Mouse (Mus musculus) stomach, embryonic 16.5 days (tissue): ENCODE measurements at regions not wholly inside any gene's neighbourhood (a gene's known extent, or its start where the extent isn't known, plus 50 kb on each side); places are given as distances from the start of the nearest gene placed in this dataset.

Source experiments
- ATAC-seq: fragments of 200-750 bp; cut with Nextera tagmentation; 2 replicates; pipeline ENCODE4 v1.8.0; 2017; ENCODE audit warnings: moderate number of reproducible peaks, moderate TSS enrichment; ENCODE audit not compliant: insufficient read depth, low FRiP score
- H3K27ac ChIP-seq: fragments of 300-500 bp; sonication (generic); 2 replicates; pipeline ENCODE4 v1.5.1; 2014; ENCODE audit warnings: low read length
- H3K27me3 ChIP-seq: fragments of 300-500 bp; sonication (generic); 2 replicates; pipeline ENCODE4 v1.6.1; 2014; ENCODE audit warnings: low read length, control low read depth, mixed read lengths; ENCODE audit not compliant: control insufficient read depth, insufficient read depth
- H3K36me3 ChIP-seq: fragments of 300-500 bp; sonication (generic); 2 replicates; pipeline ENCODE4 v1.6.1; 2014; ENCODE audit warnings: low read length; ENCODE audit not compliant: control insufficient read depth, insufficient read depth
- H3K4me1 ChIP-seq: fragments of 300-500 bp; sonication (generic); 2 replicates; pipeline ENCODE4 v1.6.1; 2014; ENCODE audit warnings: low read length, control low read depth, mixed read lengths; ENCODE audit not compliant: control insufficient read depth, insufficient read depth
- H3K4me2 ChIP-seq: fragments of 300-500 bp; sonication (generic); 2 replicates; pipeline ENCODE4 v1.6.1; 2014; ENCODE audit warnings: low read depth, low read length, mixed read lengths
- H3K4me3 ChIP-seq: fragments of 300-500 bp; sonication (generic); replicated peaks from 2 replicates; pipeline ENCODE4 v1.5.1; 2014; ENCODE audit warnings: mild to moderate bottlenecking, low read length
- H3K9ac ChIP-seq: fragments of 300-500 bp; sonication (generic); 2 replicates; pipeline ENCODE4 v1.6.1; 2014; ENCODE audit warnings: low read length
- H3K9me3 ChIP-seq: fragments of 300-500 bp; sonication (generic); replicated peaks from 2 replicates; pipeline ENCODE4 v1.6.1; 2016; ENCODE audit warnings: low read length, control low read depth; ENCODE audit not compliant: control insufficient read depth
- whole genome bisulfite sequencing: fragments of 180-500 bp; shearing (Covaris S2); extraction: QIAGEN DNeasy Blood & Tissue Kit; methylation state at CpG from one replicate; pipeline ENCODE4 v1.1.7; 2014; 5-methylcytosine and 5-hydroxymethylcytosine counted together

DNA sequence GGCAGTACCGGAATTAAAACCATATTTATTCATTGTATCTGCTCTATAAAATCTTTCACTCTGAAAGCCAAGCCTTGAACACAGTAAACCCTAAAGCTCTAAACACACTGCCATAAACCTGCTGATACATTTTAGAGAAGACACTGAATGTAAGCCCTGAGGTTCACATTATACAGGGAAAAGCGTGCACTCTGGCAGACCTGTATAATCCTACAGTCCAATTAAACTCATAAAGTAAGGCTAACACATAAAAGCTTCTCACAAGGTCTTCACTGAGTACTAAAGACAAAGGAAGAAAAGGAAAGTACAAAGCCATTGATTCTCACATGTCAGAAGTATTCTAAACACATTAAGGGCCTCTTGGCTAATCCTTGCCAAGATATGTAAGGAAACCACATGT, 302.8 kb downstream of the Cylc2 start:
- H3K27me3 ChIP-seq: no peaks in the 10 kb centered on the region
- H3K9me3 ChIP-seq: no peaks in the 10 kb centered on the region
- H3K36me3 ChIP-seq: no peaks in the 10 kb centered on the region
- 74% methylated on average over 2 of the region's 2 CpGs for WGBS
- no peak overlapping the region for H3K27ac ChIP-seq
- H3K4me3 ChIP-seq: no peak overlapping the region
- no peak overlapping the region for H3K4me2 ChIP-seq
- H3K4me1 ChIP-seq: no peaks in the 10 kb centered on the region
- no peak for ATAC-seq
- no peak overlapping the region for H3K9ac ChIP-seq

- Histone ChIP-seq H3K36me3 (no peaks in the 10 kb centered on the region), H3K27me3 (no peaks in the 10 kb centered on the region), H3K4me3 (no peak overlapping the region), H3K4me1 (no peaks in the 10 kb centered on the region), H3K27ac (no peak overlapping the region), H3K9ac (no peak overlapping the region), H3K9me3 (no peaks in the 10 kb centered on the region), H3K4me2 (no peak overlapping the region)
- ATAC-seq: no peak
Observed at GRCm38 (mm10) chr4:51519750-51520149, 303.3 kb downstream of the Cylc2 start.

GRCm38 (mm10) chr4:51545419-51545818, 328.9 kb downstream of the Cylc2 start:
- H3K9me3 ChIP-seq: no peaks in the 10 kb centered on the region
- H3K4me3 ChIP-seq: no peak overlapping the region
- no peak overlapping the region for H3K27ac ChIP-seq
- H3K36me3 ChIP-seq: no peaks in the 10 kb centered on the region
- WGBS: 81% methylated on average over 6 of the region's 6 CpGs
- no peak overlapping the region for H3K4me2 ChIP-seq
- no peaks in the 10 kb centered on the region for H3K27me3 ChIP-seq
- no peak for ATAC-seq
- H3K9ac ChIP-seq: no peak overlapping the region
- H3K4me1 ChIP-seq: no peaks in the 10 kb centered on the region

DNA sequence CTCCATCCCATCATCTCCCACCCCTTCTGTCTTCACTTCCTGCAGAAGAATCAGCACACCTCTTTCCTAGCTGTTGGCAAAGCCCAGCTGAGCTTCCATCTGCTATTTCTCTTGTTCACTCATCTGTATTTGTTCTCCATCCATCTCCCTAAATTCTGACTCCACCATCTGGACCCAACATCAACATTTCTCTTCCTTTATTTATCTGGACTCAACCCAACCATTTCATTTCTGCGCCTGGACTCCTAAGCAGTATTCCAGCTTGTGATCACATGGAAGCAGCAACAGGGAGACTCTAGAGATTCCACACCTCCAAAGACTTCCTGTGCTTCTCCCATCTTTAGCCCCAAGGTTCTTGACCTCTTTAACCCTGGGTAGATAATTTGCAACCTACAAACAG, 343.2 kb downstream of the Cylc2 start:
- Histone ChIP-seq H3K27ac (peak overlapping the region; percentile 27; the same call in 1 of the 2 replicates), H3K27me3 (no peaks in the 10 kb centered on the region), H3K4me3 (no peak overlapping the region), H3K9me3 (no peaks in the 10 kb centered on the region), H3K4me2 (no peak overlapping the region), H3K4me1 (no peaks in the 10 kb centered on the region), H3K9ac (no peak overlapping the region), H3K36me3 (no peaks in the 10 kb centered on the region)
- peak; percentile 40; the same call in 1 of the 2 replicates for ATAC-seq
- 49% methylated on average over 1 of the region's 1 CpGs for WGBS

DNA sequence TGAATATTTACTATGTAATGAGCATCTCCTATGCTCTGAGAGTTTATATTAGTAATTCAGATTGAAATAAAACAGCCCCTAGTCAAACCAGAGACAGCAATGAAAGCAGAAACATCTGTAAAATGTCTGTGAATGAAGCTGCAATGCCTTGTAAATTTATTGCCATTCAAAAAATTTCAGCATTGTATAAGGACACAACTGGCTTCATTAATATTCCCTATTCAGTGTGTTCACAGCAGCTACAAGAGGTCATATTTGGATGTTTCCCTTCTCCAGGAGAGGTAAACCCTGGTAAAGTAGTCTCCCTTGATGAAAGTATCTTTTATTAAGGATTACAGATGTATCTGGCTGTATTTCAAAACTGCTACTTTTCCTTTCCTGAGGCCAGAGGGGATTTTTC, 343.6 kb downstream of the Cylc2 start:
- no peak overlapping the region for H3K4me2 ChIP-seq
- H3K27ac ChIP-seq: peak overlapping the region; percentile 27; the same call in 1 of the 2 replicates
- no peaks in the 10 kb centered on the region for H3K4me1 ChIP-seq
- no peaks in the 10 kb centered on the region for H3K9me3 ChIP-seq
- no peaks in the 10 kb centered on the region for H3K36me3 ChIP-seq
- no peak overlapping the region for H3K9ac ChIP-seq
- 0 out of 2 replicates have a peak, but pooled peaks have one; percentile 10 for ATAC-seq
- H3K4me3 ChIP-seq: no peak overlapping the region
- no peaks in the 10 kb centered on the region for H3K27me3 ChIP-seq

GRCm38 (mm10) chr4:51562379-51562778, 345.9 kb downstream of the Cylc2 start:
- no peaks in the 10 kb centered on the region for H3K36me3 ChIP-seq
- H3K9ac ChIP-seq: no peak overlapping the region
- no peak for ATAC-seq
- no peaks in the 10 kb centered on the region for H3K9me3 ChIP-seq
- H3K4me2 ChIP-seq: no peak overlapping the region
- H3K27ac ChIP-seq: no peak overlapping the region
- H3K4me3 ChIP-seq: no peak overlapping the region
- 80% methylated on average over 5 of the region's 5 CpGs for WGBS
- H3K27me3 ChIP-seq: no peaks in the 10 kb centered on the region
- H3K4me1 ChIP-seq: no peaks in the 10 kb centered on the region

DNA sequence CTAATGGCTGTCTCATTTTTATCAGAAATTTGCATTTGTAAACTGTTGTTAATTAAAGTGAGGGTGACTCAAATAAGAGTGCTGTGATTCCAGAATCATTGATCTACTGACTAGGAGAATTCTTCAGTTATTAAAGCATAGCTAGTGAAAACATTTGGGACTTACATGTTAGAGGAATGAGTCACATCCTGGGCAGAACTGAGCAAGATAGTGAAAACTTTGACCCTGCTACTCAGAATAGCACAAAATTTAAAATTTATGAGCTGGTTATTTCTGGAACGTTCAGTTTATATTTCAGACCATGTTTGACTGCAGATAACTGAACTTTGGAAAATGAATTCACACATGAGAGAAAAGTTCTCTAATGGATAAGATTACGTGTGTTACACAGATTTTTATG, 360.0 kb downstream of the Cylc2 start:
- H3K4me1 ChIP-seq: no peaks in the 10 kb centered on the region
- no peaks in the 10 kb centered on the region for H3K9me3 ChIP-seq
- H3K36me3 ChIP-seq: no peaks in the 10 kb centered on the region
- 36% methylated on average over 2 of the region's 2 CpGs for WGBS
- no peaks in the 10 kb centered on the region for H3K27me3 ChIP-seq
- no peak overlapping the region for H3K27ac ChIP-seq
- no peak for ATAC-seq
- no peak overlapping the region for H3K9ac ChIP-seq
- no peak overlapping the region for H3K4me2 ChIP-seq
- H3K4me3 ChIP-seq: no peak overlapping the region

DNA sequence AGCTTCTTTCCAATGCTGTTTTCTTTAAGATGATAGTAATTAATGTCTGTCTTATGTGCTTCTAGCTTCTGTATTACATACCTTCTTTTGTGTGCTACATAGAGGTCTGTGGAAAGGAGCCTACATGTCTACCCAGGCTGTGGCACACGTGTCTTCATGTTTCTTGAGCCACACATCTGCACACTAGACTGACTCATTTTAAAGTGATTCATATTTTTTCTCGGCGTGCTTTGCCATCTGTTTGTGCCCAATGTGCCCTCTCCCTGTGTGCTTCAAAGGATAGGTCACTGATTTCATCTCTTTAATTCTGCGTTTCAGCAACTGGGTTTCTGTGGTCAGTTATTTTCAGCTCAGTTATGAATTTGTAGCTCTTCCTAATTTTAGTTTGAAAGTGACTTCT, 377.6 kb downstream of the Cylc2 start:
- H3K27me3 ChIP-seq: no peaks in the 10 kb centered on the region
- no peak overlapping the region for H3K27ac ChIP-seq
- no peaks in the 10 kb centered on the region for H3K4me1 ChIP-seq
- H3K9me3 ChIP-seq: no peaks in the 10 kb centered on the region
- WGBS: 67% methylated on average over 4 of the region's 4 CpGs
- no peak overlapping the region for H3K4me3 ChIP-seq
- ATAC-seq: no peak
- H3K36me3 ChIP-seq: no peaks in the 10 kb centered on the region
- H3K4me2 ChIP-seq: no peak overlapping the region
- no peak overlapping the region for H3K9ac ChIP-seq

DNA sequence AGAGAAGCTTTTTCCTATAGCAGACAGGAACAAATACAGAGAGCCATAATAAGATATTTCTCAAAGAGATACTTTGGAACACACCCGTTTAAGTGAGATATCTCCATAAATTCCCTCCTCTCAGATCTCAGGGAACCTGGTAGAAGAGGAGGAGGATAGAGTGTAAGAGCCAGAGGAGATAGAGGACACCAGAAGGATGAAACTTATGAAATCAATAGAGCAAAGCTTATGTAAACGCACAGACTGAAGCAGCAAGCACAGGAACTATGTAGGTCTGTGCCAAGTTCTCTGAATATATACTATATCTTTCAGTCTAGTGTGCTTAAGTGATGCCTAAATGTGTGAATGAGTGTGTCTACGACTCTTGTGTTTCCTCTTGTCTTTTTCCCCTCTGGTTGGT, 381.4 kb downstream of the Cylc2 start:
- WGBS: 65% methylated on average over 3 of the region's 3 CpGs
- Histone ChIP-seq H3K9ac (no peak overlapping the region), H3K27ac (no peak overlapping the region), H3K27me3 (no peaks in the 10 kb centered on the region), H3K9me3 (no peaks in the 10 kb centered on the region), H3K4me3 (no peak overlapping the region), H3K36me3 (no peaks in the 10 kb centered on the region), H3K4me1 (no peaks in the 10 kb centered on the region), H3K4me2 (no peak overlapping the region)
- no peak for ATAC-seq
